Mouse (Mus musculus): ENCODE measurements around the gene Slc35a2. TPM values are rescaled to one million over a fixed set of nuclear protein-coding genes. Genes with fewer than 3 reads are reported as not detected.

Gene Slc35a2
- 23.6 and 25.1 TPM in 2 replicates for polyA plus RNA-seq (2014; fragmentation: Nextera tagmentation; extraction: Ambion mirVana)

DNA sequence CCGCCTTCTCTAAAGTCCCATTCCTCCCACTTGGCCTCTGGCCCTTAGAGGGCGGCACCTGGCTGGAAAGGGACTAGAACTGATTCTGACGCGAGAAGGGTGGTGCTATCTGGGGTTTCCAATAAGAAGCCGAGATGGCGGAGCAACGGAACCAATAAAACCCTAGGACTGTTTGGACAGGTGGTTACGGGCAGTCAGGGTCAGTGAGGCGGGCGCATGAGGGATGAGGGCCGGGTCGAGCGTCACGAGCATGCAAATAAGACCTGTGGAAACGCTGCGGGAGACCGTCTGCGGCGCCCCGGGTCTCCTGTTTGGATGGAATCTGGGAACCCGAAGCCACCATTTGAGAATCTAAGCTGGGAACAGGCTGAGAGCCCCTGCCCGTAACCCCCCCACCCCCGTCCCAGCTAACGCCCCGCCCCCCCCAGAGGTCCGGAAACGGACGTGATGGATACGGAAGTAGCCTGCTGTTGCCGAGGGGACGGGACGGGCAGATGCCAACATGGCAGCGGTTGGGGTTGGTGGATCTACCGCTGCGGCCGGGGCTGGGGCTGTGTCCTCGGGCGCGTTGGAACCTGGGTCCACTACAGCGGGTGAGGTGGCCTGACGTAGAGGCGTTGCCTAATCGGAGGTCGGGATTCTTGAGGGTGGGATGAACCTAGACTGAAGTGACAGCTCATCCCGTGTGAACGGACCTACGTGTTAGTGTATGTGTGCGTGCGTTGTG, at the start of gene Slc35a2:
TSS of gene Slc35a2 (plus strand) at position 188 of the 727 bp plus-strand sequence.
- peak within 1 kb of the TSS; percentile 85 for H3K27ac ChIP-seq (ENCODE audit: low read depth, low read length)

DNA sequence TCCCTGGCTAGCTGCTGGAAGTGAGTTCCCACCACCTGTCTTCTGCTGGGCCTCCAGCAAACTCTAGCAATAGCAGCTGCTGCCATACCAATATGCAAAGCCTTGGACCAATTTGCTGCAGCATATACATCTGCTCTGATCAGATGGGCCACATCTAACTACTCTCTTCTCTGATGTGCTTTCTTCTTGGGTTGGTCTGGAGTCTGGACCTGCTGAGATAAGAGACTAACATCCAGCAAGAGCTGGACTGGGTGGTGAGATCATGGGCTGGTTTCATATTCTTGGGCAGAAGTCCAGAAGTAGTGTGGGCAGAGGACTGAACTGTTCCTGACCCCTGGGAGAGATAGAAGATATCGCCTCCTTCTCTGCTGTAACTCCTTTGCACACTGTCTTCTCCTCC, 46.7 kb upstream of the Slc35a2 start:
- Histone ChIP-seq H3K9me3 (ENCODE audit: control insufficient read depth, low read length) (no peaks in the 10 kb centered on the region), H3K4me1 (ENCODE audit: control insufficient read depth, insufficient read depth, low read length) (no peaks in the 10 kb centered on the region), H3K4me2 (ENCODE audit: low read depth, low read length) (no peak overlapping the region), H3K36me3 (ENCODE audit: control insufficient read depth, insufficient read depth, low read length) (no peaks in the 10 kb centered on the region), H3K27ac (ENCODE audit: low read depth, low read length) (no peak overlapping the region), H3K9ac (replicated peaks; ENCODE audit: low read depth, low read length) (no peak overlapping the region), H3K27me3 (ENCODE audit: control insufficient read depth, insufficient read depth, low read length) (no peaks in the 10 kb centered on the region), H3K4me3 (ENCODE audit: low read depth, low read length) (no peak overlapping the region)
- WGBS: 80% methylated on average over 1 of the region's 1 CpGs
- ATAC-seq (ENCODE audit: low read depth): no peak

More for the DNA sequence above, at the start of gene Slc35a2:
- Histone ChIP-seq H3K9ac (replicated peaks; ENCODE audit: low read depth, low read length) (peak within 1 kb of the TSS; percentile 50), H3K27me3 (ENCODE audit: control insufficient read depth, insufficient read depth, low read length) (no peaks in the 10 kb centered on the region), H3K4me1 (ENCODE audit: control insufficient read depth, insufficient read depth, low read length) (no peaks in the 10 kb centered on the region), H3K4me3 (ENCODE audit: low read depth, low read length) (peak within 1 kb of the TSS; percentile 42), H3K4me2 (ENCODE audit: low read depth, low read length) (peak within 1 kb of the TSS; percentile 60), H3K36me3 (ENCODE audit: control insufficient read depth, insufficient read depth, low read length) (no peaks in the 10 kb centered on the region), H3K9me3 (ENCODE audit: control insufficient read depth, low read length) (no peaks in the 10 kb centered on the region)
- ATAC-seq (ENCODE audit: low read depth): peak; percentile 83
- 16% methylated on average over 49 of the region's 49 CpGs for WGBS

- Histone ChIP-seq H3K27ac (ENCODE audit: low read depth, low read length) (no peak overlapping the region), H3K9ac (replicated peaks; ENCODE audit: low read depth, low read length) (no peak overlapping the region), H3K4me3 (ENCODE audit: low read depth, low read length) (peak overlapping the region; percentile 68), H3K4me1 (ENCODE audit: control insufficient read depth, insufficient read depth, low read length) (0 out of 2 replicates have a peak, but pooled peaks cover 5% of the 10 kb centered on the region), H3K9me3 (ENCODE audit: control insufficient read depth, low read length) (no peaks in the 10 kb centered on the region), H3K36me3 (ENCODE audit: control insufficient read depth, insufficient read depth, low read length) (no peaks in the 10 kb centered on the region), H3K27me3 (ENCODE audit: control insufficient read depth, insufficient read depth, low read length) (no peaks in the 10 kb centered on the region), H3K4me2 (ENCODE audit: low read depth, low read length) (peak overlapping the region; percentile 25; the same call in 1 of the 2 replicates)
- WGBS: 23% methylated on average over 7 of the region's 7 CpGs
- ATAC-seq (ENCODE audit: low read depth): no peak
Measured at GRCm38 (mm10) chrX:7840842-7841162, 43.0 kb upstream of the Slc35a2 start.

DNA sequence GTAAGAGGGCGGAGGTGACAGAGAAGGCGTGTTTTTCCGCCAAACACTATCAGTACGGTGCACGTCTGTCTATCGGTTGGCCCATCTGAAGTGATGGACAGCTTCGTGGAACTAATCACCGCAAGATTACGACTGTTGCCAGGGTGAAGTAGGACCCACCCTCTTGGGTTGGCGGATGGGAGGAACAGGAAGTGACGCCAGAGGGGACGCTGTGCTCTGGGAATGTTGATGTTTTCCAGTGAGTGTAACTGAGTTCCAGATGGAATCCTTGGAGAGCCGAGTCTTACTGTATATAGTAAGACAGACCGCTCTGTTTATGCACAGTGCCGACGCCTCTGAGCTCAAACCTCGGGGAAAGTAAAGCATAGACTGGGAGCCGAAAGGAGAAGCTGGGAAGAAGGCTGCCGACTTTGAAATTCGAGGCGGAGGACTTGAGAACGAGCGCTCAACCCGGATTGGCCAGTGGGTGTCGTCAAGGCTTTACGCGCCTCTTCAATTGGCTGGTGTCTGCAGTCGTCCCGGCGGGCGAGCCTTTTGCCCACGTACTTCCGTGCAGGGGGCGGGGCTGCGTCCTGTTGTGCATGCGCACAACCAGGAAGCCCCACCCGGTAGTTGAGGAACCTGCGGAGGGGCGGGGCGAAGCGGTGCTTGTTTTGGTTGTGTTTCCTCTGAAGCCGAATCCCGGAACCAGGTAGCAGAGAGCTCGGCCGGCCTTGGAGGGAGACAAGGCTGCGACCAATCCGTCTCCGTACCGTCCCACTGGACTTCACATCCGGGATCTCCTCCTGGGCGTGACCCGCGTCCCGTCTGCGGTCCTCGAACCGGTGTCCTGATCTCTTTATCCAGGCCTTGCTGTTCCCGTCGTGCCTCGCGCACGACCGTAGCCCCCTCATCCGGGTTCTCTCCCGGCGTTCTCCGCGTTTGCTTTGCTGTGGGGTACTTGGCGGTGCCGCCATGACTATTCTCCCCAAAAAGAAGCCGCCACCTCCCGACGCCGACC, 42.4 kb upstream of the Slc35a2 start, which contains the start of gene Otud5:
TSS of gene Otud5 (plus strand) at position 202 of the 1,000 bp plus-strand sequence.
- Histone ChIP-seq H3K27ac (ENCODE audit: low read depth, low read length) (peak within 1 kb of the TSS; percentile 78), H3K4me1 (ENCODE audit: control insufficient read depth, insufficient read depth, low read length) (0 out of 2 replicates have a peak, but pooled peaks cover 5% of the 10 kb centered on the region), H3K9ac (replicated peaks; ENCODE audit: low read depth, low read length) (peak within 1 kb of the TSS; percentile 82), H3K4me2 (ENCODE audit: low read depth, low read length) (peak within 1 kb of the TSS; percentile 69), H3K4me3 (ENCODE audit: low read depth, low read length) (peak within 1 kb of the TSS; percentile 68), H3K9me3 (ENCODE audit: control insufficient read depth, low read length) (no peaks in the 10 kb centered on the region), H3K27me3 (ENCODE audit: control insufficient read depth, insufficient read depth, low read length) (no peaks in the 10 kb centered on the region), H3K36me3 (ENCODE audit: control insufficient read depth, insufficient read depth, low read length) (no peaks in the 10 kb centered on the region)
- ATAC-seq (ENCODE audit: low read depth): peak; percentile 97
- WGBS: 19% methylated on average over 64 of the region's 74 CpGs

- peak overlapping the region; percentile 78; the same call in 1 of the 2 replicates for H3K27ac ChIP-seq (ENCODE audit: low read depth, low read length)
- peak overlapping the region; percentile 82 for H3K9ac ChIP-seq (replicated peaks; ENCODE audit: low read depth, low read length)
- 0 out of 2 replicates have a peak, but pooled peaks cover 5% of the 10 kb centered on the region for H3K4me1 ChIP-seq (ENCODE audit: control insufficient read depth, insufficient read depth, low read length)
- H3K9me3 ChIP-seq (ENCODE audit: control insufficient read depth, low read length): no peaks in the 10 kb centered on the region
- H3K36me3 ChIP-seq (ENCODE audit: control insufficient read depth, insufficient read depth, low read length): no peaks in the 10 kb centered on the region
- no peaks in the 10 kb centered on the region for H3K27me3 ChIP-seq (ENCODE audit: control insufficient read depth, insufficient read depth, low read length)
- no peak for ATAC-seq (ENCODE audit: low read depth)
- peak overlapping the region; percentile 68 for H3K4me3 ChIP-seq (ENCODE audit: low read depth, low read length)
- 25% methylated on average over 21 of the region's 42 CpGs for WGBS
- peak overlapping the region; percentile 69 for H3K4me2 ChIP-seq (ENCODE audit: low read depth, low read length)
Measured at GRCm38 (mm10) chrX:7842318-7842717, 41.5 kb upstream of the Slc35a2 start.

GRCm38 (mm10) chrX:7847845-7848244, 36.0 kb upstream of the Slc35a2 start:
- Histone ChIP-seq H3K36me3 (ENCODE audit: control insufficient read depth, insufficient read depth, low read length) (no peaks in the 10 kb centered on the region), H3K27ac (ENCODE audit: low read depth, low read length) (no peak overlapping the region), H3K9ac (replicated peaks; ENCODE audit: low read depth, low read length) (no peak overlapping the region), H3K9me3 (ENCODE audit: control insufficient read depth, low read length) (no peaks in the 10 kb centered on the region), H3K27me3 (ENCODE audit: control insufficient read depth, insufficient read depth, low read length) (no peaks in the 10 kb centered on the region), H3K4me1 (ENCODE audit: control insufficient read depth, insufficient read depth, low read length) (0 out of 2 replicates have a peak, but pooled peaks cover 5% of the 10 kb centered on the region), H3K4me2 (ENCODE audit: low read depth, low read length) (no peak overlapping the region), H3K4me3 (ENCODE audit: low read depth, low read length) (no peak overlapping the region)
- peak; percentile 73; the same call in 1 of the 2 replicates for ATAC-seq (ENCODE audit: low read depth)
- 59% methylated on average over 2 of the region's 2 CpGs for WGBS

DNA sequence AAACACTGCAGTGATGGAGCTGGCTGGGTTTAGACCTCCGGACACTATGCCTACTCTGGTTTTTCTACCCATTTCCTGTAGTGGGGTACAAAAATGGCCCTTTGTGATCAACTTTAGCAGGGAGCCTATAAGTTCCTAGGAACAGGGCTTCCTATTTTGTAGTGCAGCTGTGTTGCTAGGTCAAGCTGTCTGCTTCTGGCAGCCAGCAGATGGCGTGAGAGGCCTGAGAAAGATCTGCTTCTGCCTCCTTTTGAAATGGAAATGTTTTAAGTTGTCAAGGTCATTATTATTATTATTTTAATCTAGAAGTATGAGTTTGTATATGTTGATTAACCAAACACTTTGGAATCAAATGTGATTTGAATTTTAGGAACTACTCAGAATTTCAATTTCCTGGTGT, 29.2 kb upstream of the Slc35a2 start:
- H3K4me1 ChIP-seq (ENCODE audit: control insufficient read depth, insufficient read depth, low read length): no peaks in the 10 kb centered on the region
- H3K4me3 ChIP-seq (ENCODE audit: low read depth, low read length): no peak overlapping the region
- no peaks in the 10 kb centered on the region for H3K27me3 ChIP-seq (ENCODE audit: control insufficient read depth, insufficient read depth, low read length)
- no peaks in the 10 kb centered on the region for H3K36me3 ChIP-seq (ENCODE audit: control insufficient read depth, insufficient read depth, low read length)
- no peaks in the 10 kb centered on the region for H3K9me3 ChIP-seq (ENCODE audit: control insufficient read depth, low read length)
- 59% methylated on average over 2 of the region's 2 CpGs for WGBS
- no peak overlapping the region for H3K9ac ChIP-seq (replicated peaks; ENCODE audit: low read depth, low read length)
- no peak for ATAC-seq (ENCODE audit: low read depth)
- no peak overlapping the region for H3K27ac ChIP-seq (ENCODE audit: low read depth, low read length)
- no peak overlapping the region for H3K4me2 ChIP-seq (ENCODE audit: low read depth, low read length)

- ATAC-seq (ENCODE audit: low read depth): no peak
- H3K4me3 ChIP-seq (ENCODE audit: low read depth, low read length): no peak overlapping the region
- H3K9me3 ChIP-seq (ENCODE audit: control insufficient read depth, low read length): no peaks in the 10 kb centered on the region
- no peaks in the 10 kb centered on the region for H3K36me3 ChIP-seq (ENCODE audit: control insufficient read depth, insufficient read depth, low read length)
- H3K27ac ChIP-seq (ENCODE audit: low read depth, low read length): no peak overlapping the region
- no peak overlapping the region for H3K4me2 ChIP-seq (ENCODE audit: low read depth, low read length)
- 91% methylated on average over 3 of the region's 3 CpGs for WGBS
- H3K9ac ChIP-seq (replicated peaks; ENCODE audit: low read depth, low read length): no peak overlapping the region
- H3K27me3 ChIP-seq (ENCODE audit: control insufficient read depth, insufficient read depth, low read length): no peaks in the 10 kb centered on the region
- H3K4me1 ChIP-seq (ENCODE audit: control insufficient read depth, insufficient read depth, low read length): no peaks in the 10 kb centered on the region
Measured at GRCm38 (mm10) chrX:7859191-7859753, 24.6 kb upstream of the Slc35a2 start.
